Mouse (Mus musculus) bone marrow, adult 2 months (tissue): ENCODE measurements around the gene Dazap1.

ENCODE experiments used
- CTCF ChIP-seq: fragments of 200-500 bp; IDR thresholded peaks from 2 replicates; pipeline ENCODE4 v1.5.1; 2011; ENCODE audit warnings: low read length, control low read depth; ENCODE audit not compliant: control insufficient read depth, insufficient read depth
- POLR2A ChIP-seq: fragments of 200-500 bp; IDR thresholded peaks from 2 replicates; pipeline ENCODE4 v1.6.1; 2011; ENCODE audit warnings: low read depth, mild to moderate bottlenecking, control low read depth, low read length, borderline replicate concordance; ENCODE audit not compliant: control insufficient read depth

DNA sequence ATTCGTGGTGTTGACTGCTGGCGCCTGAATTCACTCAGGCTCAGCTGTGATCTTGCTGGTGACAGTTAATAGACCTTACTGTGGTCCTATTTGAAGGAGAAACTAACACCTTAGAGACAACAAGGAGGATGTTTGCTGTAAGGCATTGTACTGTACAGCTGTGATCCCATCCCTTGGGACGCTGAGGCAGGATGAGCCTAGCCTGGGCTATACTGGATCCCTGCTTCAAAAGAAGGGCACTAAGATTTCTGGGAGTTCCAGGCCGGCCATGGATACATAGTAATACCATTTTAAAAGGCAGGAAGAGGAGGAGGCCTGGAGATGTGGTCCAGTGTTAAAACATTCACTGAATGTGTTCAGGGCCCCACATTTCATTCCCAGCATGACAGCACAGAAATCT is 10.7 kb upstream of the Dazap1 start:
- TF ChIP-seq CTCF (no peak), POLR2A (no peak)
